Mouse (Mus musculus) forebrain, embryonic 16.5 days (tissue): Measurements from ENCODE around the gene Pex1. TPM values are rescaled to one million over a fixed set of nuclear protein-coding genes. Genes with fewer than 3 reads are reported as not detected.

Source experiments
- ATAC-seq: fragments of 200-750 bp; cut with Nextera tagmentation; 2 replicates; pipeline ENCODE4 v1.8.0; 2017; ENCODE audit warnings: mild to moderate bottlenecking, moderate library complexity
- H3K27ac ChIP-seq: fragments of 300-500 bp; sonication (generic); 2 replicates; pipeline ENCODE4 v1.5.1; 2014; ENCODE audit warnings: low read length, control low read depth
- H3K27me3 ChIP-seq: fragments of 300-500 bp; sonication (generic); replicated peaks from 2 replicates; pipeline ENCODE4 v1.6.1; 2014; ENCODE audit warnings: low read length; ENCODE audit not compliant: control insufficient read depth, insufficient read depth
- H3K36me3 ChIP-seq: fragments of 300-500 bp; sonication (generic); 2 replicates; pipeline ENCODE4 v1.6.1; 2014; ENCODE audit not compliant: control insufficient read depth, insufficient read depth
- H3K4me1 ChIP-seq: fragments of 300-500 bp; sonication (generic); replicated peaks from 2 replicates; pipeline ENCODE4 v1.6.1; 2014; ENCODE audit warnings: low read length; ENCODE audit not compliant: control insufficient read depth, insufficient read depth
- H3K4me2 ChIP-seq: fragments of 300-500 bp; sonication (generic); 2 replicates; pipeline ENCODE4 v1.6.1; 2014; ENCODE audit warnings: mild to moderate bottlenecking, low read length, control low read depth
- H3K4me3 ChIP-seq: fragments of 300-500 bp; sonication (generic); replicated peaks from 2 replicates; pipeline ENCODE4 v1.5.1; 2014; ENCODE audit warnings: mild to moderate bottlenecking, low read length, control low read depth
- H3K9ac ChIP-seq: fragments of 300-500 bp; sonication (generic); replicated peaks from 2 replicates; pipeline ENCODE4 v1.6.1; 2014; ENCODE audit warnings: low read depth, low read length, control low read depth
- H3K9me3 ChIP-seq: fragments of 300-500 bp; sonication (generic); 2 replicates; pipeline ENCODE4 v1.6.1; 2016; ENCODE audit warnings: low read length; ENCODE audit not compliant: control insufficient read depth
- WGBS: fragments of 180-500 bp; shearing (Covaris S2); extraction: QIAGEN DNeasy Blood & Tissue Kit; methylation state at CpG from one replicate; pipeline ENCODE4 v1.1.7; 2014; 5-methylcytosine and 5-hydroxymethylcytosine counted together
- microRNA-seq: library from miRNA; unstranded; fragments of <30 nt; microRNA quantifications from one replicate; pipeline ENCODE4, GENCODE M21; 2017
- polyA plus RNA-seq: library from polyadenylated mRNA; unstranded; fragments of >200 nt; fragmentation: Nextera tagmentation; extraction: Ambion mirVana; gene quantifications from 2 replicates; pipeline ENCODE4 v1.2.1, GENCODE M21; 2015

Gene Pex1
- polyA plus RNA-seq, 1 experiment from 2014 or later, result 27.3 TPM

DNA sequence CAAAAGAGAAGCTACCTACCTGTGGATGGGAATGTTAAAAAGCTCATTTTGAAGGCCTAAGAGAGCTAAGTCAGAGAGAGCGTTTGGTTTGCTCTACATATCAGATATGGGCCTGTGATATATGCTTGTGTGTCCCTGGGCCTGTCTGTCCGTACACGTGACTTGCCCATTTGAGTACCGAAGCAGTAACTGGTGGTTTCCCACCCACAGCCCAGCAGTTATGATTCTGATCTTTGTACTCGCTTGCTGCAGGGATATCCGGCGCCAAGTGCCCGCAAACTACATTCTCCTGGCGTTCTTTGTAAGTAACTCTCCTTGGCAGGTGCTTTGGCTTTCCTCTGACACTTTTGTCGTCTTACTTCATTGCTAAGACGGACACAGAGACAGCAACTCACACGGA, 70.7 kb downstream of the Pex1 start:
- WGBS, result 88% methylated on average over 12 of the region's 12 CpGs
- H3K4me2 ChIP-seq, result no peak overlapping the region
- ATAC-seq, result no peak

GRCm38 (mm10) chr5:3669938-3670554, 74.2 kb downstream of the Pex1 start:
- no peak overlapping the region for H3K9ac ChIP-seq
- no peak for ATAC-seq
- H3K4me3 ChIP-seq, result no peak overlapping the region
- 93% methylated on average over 6 of the region's 6 CpGs for WGBS
- no peaks in the 10 kb centered on the region for H3K36me3 ChIP-seq
- H3K27me3 ChIP-seq, result no peaks in the 10 kb centered on the region
- H3K9me3 ChIP-seq, result no peaks in the 10 kb centered on the region
- H3K27ac ChIP-seq, result no peak overlapping the region
- H3K4me1 ChIP-seq, result no peaks in the 10 kb centered on the region
- H3K4me2 ChIP-seq, result no peak overlapping the region

More for the DNA sequence above, 70.7 kb downstream of the Pex1 start:
- Histone ChIP-seq H3K4me1 (no peaks in the 10 kb centered on the region), H3K4me3 (no peak overlapping the region), H3K36me3 (no peaks in the 10 kb centered on the region), H3K9me3 (no peaks in the 10 kb centered on the region), H3K27ac (no peak overlapping the region), H3K9ac (no peak overlapping the region), H3K27me3 (no peaks in the 10 kb centered on the region)

Small RNAs within 50 kb of the gene (microRNA-seq; reads per million reads assigned to microRNA genes)
- not detected for gene Gm26238

Other genes with a start within 250 kb of the Pex1 start
- 25.5 and 27.9 TPM in 2 replicates for gene Fam133b, start 52.2 kb upstream of the Pex1 start, polyA plus RNA-seq
- gene 1700109H08Rik, start 24.5 kb upstream of the Pex1 start, polyA plus RNA-seq, result 2.2 and 3.5 TPM in 2 replicates
- 18.2 and 19.0 TPM in 2 replicates for gene Rbm48, start 519 bp downstream of the Pex1 start, polyA plus RNA-seq
- gene Tmbim7, start 55.1 kb downstream of the Pex1 start, polyA plus RNA-seq, result not detected in 2 replicates
- 56.9 and 57.3 TPM in 2 replicates for gene Gatad1, start 61.1 kb downstream of the Pex1 start, polyA plus RNA-seq
- 19.2 and 20.2 TPM in 2 replicates for gene Ankib1, start 206.9 kb downstream of the Pex1 start, polyA plus RNA-seq
- gene Krit1, start 207.1 kb downstream of the Pex1 start, polyA plus RNA-seq, result 68.8 and 72.8 TPM in 2 replicates
- gene Lrrd1, start 249.1 kb downstream of the Pex1 start, polyA plus RNA-seq, result 0.11 and 0.14 TPM in 2 replicates